Mouse (Mus musculus): ENCODE data around the gene Tbx1. TPM values are rescaled to one million over a fixed set of nuclear protein-coding genes. Genes with fewer than 3 reads are reported as not detected.

The Tbx1 gene
- polyA plus RNA-seq, 1 experiment from 2014 or later = 24.3 TPM

DNA sequence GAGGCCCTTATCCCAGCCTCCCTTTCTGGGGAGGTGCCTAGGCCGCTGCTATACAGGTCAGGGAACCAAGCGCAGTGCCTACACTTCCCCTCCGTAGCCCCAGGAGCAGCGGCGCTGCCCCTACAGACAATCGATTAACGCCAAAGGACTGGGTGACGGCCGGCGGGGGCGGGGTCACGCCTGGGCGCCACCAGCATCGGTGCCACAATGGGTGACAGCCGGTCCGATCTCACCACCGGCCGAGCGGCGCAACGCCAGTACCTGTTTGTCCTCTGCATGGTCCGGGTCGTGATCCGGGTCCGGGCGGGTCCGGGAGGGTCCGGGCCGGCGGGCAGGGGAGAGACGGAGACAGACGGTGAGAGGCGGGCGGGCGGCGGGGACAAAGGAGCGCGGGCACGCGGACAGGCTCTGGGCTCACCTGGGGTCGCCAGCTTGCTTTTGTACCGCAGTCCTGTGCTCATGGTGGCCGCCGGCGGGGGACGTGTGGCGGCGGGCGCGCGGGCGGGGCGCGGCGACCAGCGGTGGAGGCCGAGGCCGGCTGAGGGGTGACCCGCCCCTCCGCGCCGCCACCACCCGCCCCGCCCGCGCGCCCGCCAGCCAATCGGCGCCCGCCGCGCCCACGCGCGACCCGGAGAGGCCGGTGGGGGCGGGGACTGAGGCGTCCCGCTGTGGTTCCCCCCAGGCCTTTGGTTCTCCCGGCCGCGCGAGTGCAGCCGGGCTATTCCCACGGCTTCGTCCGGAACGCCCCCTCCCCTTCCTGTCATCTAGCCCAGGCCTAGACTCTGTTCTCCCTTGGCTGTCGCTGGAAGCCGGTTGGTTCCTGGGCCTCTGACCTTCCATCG lies 39.1 kb upstream of the Tbx1 start, which contains the start of gene Sept5:
Gene Sept5, minus strand, starts transcription at position 565 of the 842 bp plus-strand sequence.
- Histone ChIP-seq H3K4me3 (replicated peaks) (peak within 1 kb of the TSS; percentile 74), H3K36me3 (peaks cover 6% of the 10 kb centered on the region; the same call in 1 of the 2 replicates), H3K4me2 (replicated peaks) (peak within 1 kb of the TSS; percentile 90), H3K9me3 (replicated peaks) (no peaks in the 10 kb centered on the region), H3K4me1 (peaks cover 49% of the 10 kb centered on the region), H3K9ac (peak within 1 kb of the TSS; percentile 83), H3K27ac (replicated peaks) (peak within 1 kb of the TSS; percentile 77), H3K27me3 (peaks cover 15% of the 10 kb centered on the region)
- ATAC-seq (ENCODE audit: insufficient number of reproducible peaks, low FRiP score, low TSS enrichment, low read depth) = peak; percentile 57
- 1% methylated on average over 69 of the region's 93 CpGs for WGBS

DNA sequence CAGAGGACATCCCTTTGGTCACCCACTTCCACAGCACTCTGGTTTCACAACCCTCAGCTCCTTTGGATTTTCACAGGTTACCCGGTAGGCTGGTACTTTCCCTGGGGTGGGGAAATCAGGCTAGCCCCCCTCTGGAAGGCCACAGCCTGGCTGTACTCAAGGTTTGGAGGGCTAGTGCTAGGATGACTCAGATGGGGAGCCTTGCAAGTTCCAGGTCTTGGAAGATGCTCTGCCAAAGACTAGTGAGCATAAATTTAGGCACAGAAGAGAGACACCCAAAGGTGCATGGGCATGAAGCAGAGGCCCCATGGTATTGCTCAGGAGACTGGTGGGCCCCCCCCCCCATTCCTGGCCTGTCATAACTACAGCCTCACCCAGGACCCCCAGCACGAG lies 38.5 kb upstream of the Tbx1 start:
- Histone ChIP-seq H3K27me3 (peaks cover 21% of the 10 kb centered on the region), H3K9me3 (replicated peaks) (no peaks in the 10 kb centered on the region), H3K4me2 (replicated peaks) (peak overlapping the region; percentile 90), H3K4me3 (replicated peaks) (peak overlapping the region; percentile 74), H3K36me3 (peaks cover 13% of the 10 kb centered on the region; the same call in 1 of the 2 replicates), H3K27ac (replicated peaks) (peak overlapping the region; percentile 77), H3K4me1 (peaks cover 49% of the 10 kb centered on the region), H3K9ac (peak overlapping the region; percentile 83)
- WGBS = 28% methylated on average over 2 of the region's 2 CpGs
- ATAC-seq (ENCODE audit: insufficient number of reproducible peaks, low FRiP score, low TSS enrichment, low read depth) = no peak

DNA sequence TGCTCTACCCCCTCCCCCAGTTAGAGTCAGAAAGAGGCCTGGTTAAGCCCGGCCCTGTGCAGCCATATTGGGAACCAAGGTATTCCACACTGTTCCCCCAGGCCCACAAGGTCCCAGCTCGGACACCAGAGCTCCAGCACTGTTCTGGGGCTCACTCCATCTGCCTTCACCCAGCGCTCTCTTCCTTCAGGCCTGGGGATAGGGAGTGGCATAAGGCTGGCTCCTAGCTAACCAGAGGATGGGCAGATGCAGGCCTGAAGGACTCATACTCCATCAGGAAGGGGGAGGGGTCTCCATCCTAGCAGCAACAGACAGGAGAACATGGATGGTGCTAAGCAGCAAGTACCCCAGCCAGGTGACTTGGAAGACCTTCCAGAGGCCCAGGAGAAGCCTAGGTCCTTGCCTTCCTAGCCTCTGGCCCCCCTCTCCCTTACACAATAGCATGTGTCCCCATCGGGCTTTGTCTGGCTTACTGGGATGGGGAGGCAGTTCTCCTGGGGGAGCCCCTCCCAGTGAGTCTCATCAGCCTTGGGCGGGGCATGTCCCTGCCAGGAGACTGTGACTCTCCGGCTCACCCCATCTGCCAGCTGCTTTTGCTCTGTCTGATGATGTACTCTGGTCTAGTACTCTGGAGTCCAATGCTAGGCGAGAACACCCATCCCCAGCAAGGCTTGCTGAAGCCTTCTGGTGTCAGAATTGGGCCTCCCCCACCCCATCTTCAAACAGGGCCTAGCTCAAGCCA lies 37.9 kb upstream of the Tbx1 start:
- peak overlapping the region; percentile 83; the same call in 1 of the 2 replicates for H3K9ac ChIP-seq
- H3K4me1 ChIP-seq = peaks cover 47% of the 10 kb centered on the region
- peaks cover 27% of the 10 kb centered on the region for H3K27me3 ChIP-seq
- WGBS = 58% methylated on average over 7 of the region's 7 CpGs
- H3K36me3 ChIP-seq = peaks cover 19% of the 10 kb centered on the region; the same call in 1 of the 2 replicates
- H3K4me2 ChIP-seq (replicated peaks) = peak overlapping the region; percentile 90
- ATAC-seq (ENCODE audit: insufficient number of reproducible peaks, low FRiP score, low TSS enrichment, low read depth) = no peak
- H3K9me3 ChIP-seq (replicated peaks) = no peaks in the 10 kb centered on the region
- peak overlapping the region; percentile 74 for H3K4me3 ChIP-seq (replicated peaks)
- peak overlapping the region; percentile 77 for H3K27ac ChIP-seq (replicated peaks)

DNA sequence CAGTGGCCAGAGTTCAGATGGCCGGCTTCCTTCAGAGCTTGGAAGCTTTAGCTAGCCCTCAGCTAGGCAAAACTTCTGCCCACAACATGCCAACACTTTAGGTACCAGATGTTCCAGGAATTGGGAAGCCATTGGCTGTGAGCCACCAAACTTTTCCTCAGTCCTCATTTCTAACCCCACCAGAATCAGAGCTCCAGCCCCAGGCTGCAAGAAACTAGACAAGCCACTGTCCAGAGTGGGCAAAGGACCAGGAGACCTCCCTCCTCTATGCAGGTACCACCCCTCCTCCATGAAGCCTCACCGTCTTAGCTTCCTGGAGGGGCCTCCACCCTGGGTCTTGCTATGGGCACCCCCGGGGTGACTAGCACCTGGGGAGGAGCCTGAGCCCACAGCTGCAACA lies 36.7 kb upstream of the Tbx1 start:
- H3K27ac ChIP-seq (replicated peaks) = 0 out of 2 replicates have a peak overlapping the region, but pooled peaks have one; percentile 28
- whole genome bisulfite sequencing = 45% methylated on average over 3 of the region's 3 CpGs
- H3K4me2 ChIP-seq (replicated peaks) = peak overlapping the region; percentile 90
- peaks cover 49% of the 10 kb centered on the region for H3K4me1 ChIP-seq
- peaks cover 39% of the 10 kb centered on the region for H3K27me3 ChIP-seq
- H3K9me3 ChIP-seq (replicated peaks) = no peaks in the 10 kb centered on the region
- H3K4me3 ChIP-seq (replicated peaks) = peak overlapping the region; percentile 74; the same call in 1 of the 2 replicates
- H3K9ac ChIP-seq = no peak overlapping the region
- no peak for ATAC-seq (ENCODE audit: insufficient number of reproducible peaks, low FRiP score, low TSS enrichment, low read depth)
- peaks cover 31% of the 10 kb centered on the region; the same call in 1 of the 2 replicates for H3K36me3 ChIP-seq

DNA sequence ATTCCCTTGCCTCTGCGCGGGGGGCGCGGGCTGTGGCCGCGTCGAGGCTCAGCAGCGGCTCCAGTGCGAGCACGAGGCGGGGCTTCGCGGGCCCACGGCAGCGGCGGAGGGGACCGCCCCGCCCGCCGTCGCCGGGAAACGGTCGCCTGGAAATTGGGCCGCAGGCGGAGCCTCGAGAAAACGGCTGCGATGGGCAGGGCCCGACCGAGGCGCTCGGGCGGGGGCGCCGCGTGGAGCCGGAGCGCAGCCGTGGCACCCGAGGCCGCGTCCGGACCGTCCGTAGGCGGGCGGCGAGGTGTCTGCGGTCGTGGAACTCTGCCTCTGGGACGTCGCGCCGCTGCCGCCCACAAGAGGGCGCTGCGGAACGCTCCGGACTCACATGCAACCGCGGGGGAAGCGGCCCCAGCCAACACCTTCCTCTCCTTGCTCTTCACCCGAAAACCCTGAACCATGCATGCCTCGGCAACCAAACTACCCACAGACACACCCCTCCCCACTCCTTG lies 36.0 kb upstream of the Tbx1 start, which contains the start of gene Gm49601:
Gene Gm49601, minus strand, starts transcription at position 52 of the 503 bp plus-strand sequence.
- WGBS = under 1% methylated on average over 64 of the region's 65 CpGs
- H3K4me3 ChIP-seq (replicated peaks) = peak within 1 kb of the TSS; percentile 74
- peak; percentile 56 for ATAC-seq (ENCODE audit: insufficient number of reproducible peaks, low FRiP score, low TSS enrichment, low read depth)

DNA sequence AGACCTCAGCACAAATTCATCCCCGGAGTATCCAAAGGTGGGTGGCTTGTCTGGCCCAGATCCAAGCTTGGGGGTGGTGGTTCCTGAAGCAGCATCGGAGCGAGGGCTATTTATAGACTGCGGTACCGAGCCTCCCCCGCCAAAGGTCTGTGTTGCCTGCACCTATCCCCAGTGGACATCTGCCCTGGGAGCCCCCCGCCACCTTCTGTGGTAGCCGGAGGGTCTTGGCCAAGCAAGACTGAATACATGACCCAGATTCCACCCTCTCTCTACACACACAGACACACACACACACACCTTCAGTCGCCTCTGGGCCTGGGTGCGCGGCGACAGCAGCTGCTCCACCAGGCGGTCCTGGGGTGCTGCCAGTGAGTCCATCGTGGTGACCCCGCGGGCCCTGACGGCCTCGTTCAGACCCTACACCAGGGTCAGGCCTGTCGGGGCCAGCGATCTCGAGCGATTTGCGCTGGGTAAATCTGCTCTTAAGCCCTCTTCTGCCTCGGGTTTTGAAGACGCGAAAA lies 35.4 kb upstream of the Tbx1 start:
- H3K4me1 ChIP-seq = peaks cover 62% of the 10 kb centered on the region
- H3K9me3 ChIP-seq (replicated peaks) = no peaks in the 10 kb centered on the region
- 19% methylated on average over 26 of the region's 26 CpGs for WGBS
- H3K9ac ChIP-seq = peak overlapping the region; percentile 33; the same call in 1 of the 2 replicates
- peaks cover 52% of the 10 kb centered on the region for H3K27me3 ChIP-seq
- peaks cover 35% of the 10 kb centered on the region for H3K36me3 ChIP-seq
- H3K4me2 ChIP-seq (replicated peaks) = peak overlapping the region; percentile 90
- peak overlapping the region; percentile 74 for H3K4me3 ChIP-seq (replicated peaks)
- no peak overlapping the region for H3K27ac ChIP-seq (replicated peaks)
- no peak for ATAC-seq (ENCODE audit: insufficient number of reproducible peaks, low FRiP score, low TSS enrichment, low read depth)

More for the DNA sequence above, 36.0 kb upstream of the Tbx1 start, which contains the start of gene Gm49601:
- Histone ChIP-seq H3K9ac (peak within 1 kb of the TSS; percentile 33), H3K4me1 (peaks cover 56% of the 10 kb centered on the region), H3K9me3 (replicated peaks) (no peaks in the 10 kb centered on the region), H3K36me3 (peaks cover 35% of the 10 kb centered on the region), H3K4me2 (replicated peaks) (peak within 1 kb of the TSS; percentile 90), H3K27ac (replicated peaks) (0 out of 2 replicates have a peak within 1 kb of the TSS, but pooled peaks have one; percentile 28), H3K27me3 (peaks cover 46% of the 10 kb centered on the region)

DNA sequence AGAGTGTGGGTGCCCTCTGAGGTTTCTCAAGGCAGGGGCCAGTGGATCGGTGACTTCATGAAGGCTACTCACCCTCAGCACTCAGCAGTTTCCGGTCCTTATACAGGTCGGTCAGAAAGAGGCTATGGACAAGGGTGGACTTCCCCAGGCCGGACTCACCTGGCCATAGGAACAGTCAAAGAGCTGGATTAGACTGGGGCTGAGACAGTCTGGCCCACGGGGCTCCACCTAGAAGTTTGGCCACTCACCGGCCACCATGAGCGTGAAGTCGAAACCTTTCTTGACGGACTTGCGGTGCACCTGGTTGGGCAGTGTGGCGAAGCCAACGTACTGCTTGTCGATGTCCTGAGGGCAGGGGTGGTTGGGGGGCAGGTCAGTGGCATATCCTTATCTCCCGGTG lies 34.6 kb upstream of the Tbx1 start:
- no peak overlapping the region for H3K4me3 ChIP-seq (replicated peaks)
- no peak overlapping the region for H3K9ac ChIP-seq
- H3K27ac ChIP-seq (replicated peaks) = no peak overlapping the region
- peaks cover 65% of the 10 kb centered on the region for H3K4me1 ChIP-seq
- no peak for ATAC-seq (ENCODE audit: insufficient number of reproducible peaks, low FRiP score, low TSS enrichment, low read depth)
- H3K36me3 ChIP-seq = peaks cover 35% of the 10 kb centered on the region
- H3K4me2 ChIP-seq (replicated peaks) = no peak overlapping the region
- H3K27me3 ChIP-seq = peaks cover 60% of the 10 kb centered on the region
- 64% methylated on average over 14 of the region's 14 CpGs for WGBS
- H3K9me3 ChIP-seq (replicated peaks) = no peaks in the 10 kb centered on the region

DNA sequence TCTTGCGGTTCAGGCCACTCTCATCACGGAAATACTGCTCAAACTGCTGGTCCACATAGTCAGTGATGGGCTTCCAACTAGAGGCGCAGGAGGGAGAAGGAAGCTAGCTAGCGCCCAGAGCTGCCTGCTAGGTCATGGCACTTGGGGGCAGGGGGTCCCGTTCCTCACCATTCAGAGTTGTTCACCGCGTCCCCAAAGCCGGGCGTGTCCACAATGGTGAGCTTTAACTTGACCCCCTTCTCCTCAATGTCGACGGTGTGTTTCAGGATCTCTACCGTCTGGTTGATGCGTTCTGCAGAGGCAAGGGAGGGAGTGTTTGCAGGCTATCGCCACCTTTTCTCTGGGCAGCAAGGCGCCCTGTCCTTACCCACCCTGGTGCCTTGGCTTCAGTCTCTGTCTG lies 34.2 kb upstream of the Tbx1 start:
- Histone ChIP-seq H3K36me3 (peaks cover 35% of the 10 kb centered on the region), H3K4me1 (peaks cover 62% of the 10 kb centered on the region)
- no peak for ATAC-seq (ENCODE audit: insufficient number of reproducible peaks, low FRiP score, low TSS enrichment, low read depth)

DNA sequence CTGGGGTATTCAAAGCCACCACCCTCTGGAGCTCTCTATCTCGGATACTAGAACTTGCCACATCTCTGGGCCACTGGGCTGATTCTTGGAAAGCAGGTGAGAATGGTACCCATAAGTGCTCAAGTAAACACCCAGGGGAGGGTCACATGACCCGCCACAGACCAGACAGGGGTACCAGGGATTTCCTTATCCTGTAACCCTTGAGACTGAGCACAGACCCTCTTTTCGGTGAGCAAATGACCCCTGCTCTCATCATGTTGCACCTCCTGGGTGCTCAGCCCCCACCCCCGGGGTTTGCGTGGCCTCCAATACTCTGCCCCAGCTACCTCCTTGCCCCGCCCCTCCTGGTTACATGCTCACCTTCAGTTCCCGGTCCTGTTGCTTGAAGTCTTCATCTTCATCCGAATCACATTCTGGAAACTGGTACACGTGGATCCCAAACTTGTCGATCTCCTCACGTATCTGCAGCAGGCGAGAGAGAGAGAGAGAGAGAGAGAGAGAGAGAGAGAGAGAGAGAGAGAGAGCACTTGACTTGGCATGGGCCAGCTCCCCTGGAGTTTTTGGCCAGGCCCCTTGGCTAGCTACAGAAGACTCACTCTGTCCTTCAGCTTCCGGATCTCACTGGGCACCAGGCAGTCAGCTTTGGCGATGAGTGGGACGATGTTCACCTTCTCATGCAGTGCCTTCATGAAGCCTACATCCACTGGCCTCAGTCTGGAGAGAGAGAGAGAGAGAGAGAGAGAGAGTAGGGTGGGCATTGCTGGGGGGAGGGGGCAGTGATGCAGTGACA lies 33.5 kb upstream of the Tbx1 start:
- H3K27ac ChIP-seq (replicated peaks) = no peak overlapping the region
- no peaks in the 10 kb centered on the region for H3K9me3 ChIP-seq (replicated peaks)
- peaks cover 71% of the 10 kb centered on the region for H3K27me3 ChIP-seq
- H3K4me2 ChIP-seq (replicated peaks) = no peak overlapping the region
- no peak overlapping the region for H3K9ac ChIP-seq
- H3K4me3 ChIP-seq (replicated peaks) = no peak overlapping the region
- ATAC-seq (ENCODE audit: insufficient number of reproducible peaks, low FRiP score, low TSS enrichment, low read depth) = no peak
- peaks cover 57% of the 10 kb centered on the region for H3K4me1 ChIP-seq
- H3K36me3 ChIP-seq = peaks cover 35% of the 10 kb centered on the region
- WGBS = 55% methylated on average over 15 of the region's 15 CpGs

More for the DNA sequence above, 34.2 kb upstream of the Tbx1 start:
- Histone ChIP-seq H3K9ac (no peak overlapping the region), H3K9me3 (replicated peaks) (no peaks in the 10 kb centered on the region), H3K27me3 (peaks cover 64% of the 10 kb centered on the region), H3K27ac (replicated peaks) (no peak overlapping the region), H3K4me3 (replicated peaks) (no peak overlapping the region), H3K4me2 (replicated peaks) (no peak overlapping the region)
- WGBS = 53% methylated on average over 15 of the region's 15 CpGs

All from embryonic facial prominence, embryonic 15.5 days (tissue).